Mouse (Mus musculus): ENCODE data around the gene Tpra1.
A peak's percentile ranks its signal among the peaks of the same experiment; 100 is the strongest.

The Tpra1 gene

GRCm38 (mm10) chr6:88901947-88902820 is at the start of gene Tpra1:
Gene Tpra1, plus strand, starts transcription at chr6:88902251.
- DNase-seq, result peak; percentile 94

GRCm38 (mm10) chr6:88854509-88854908 is 47.5 kb upstream of the Tpra1 start:
- no peak for DNase-seq

GRCm38 (mm10) chr6:88855636-88856035 is 46.4 kb upstream of the Tpra1 start:
- DNase-seq, result peak; percentile 53

GRCm38 (mm10) chr6:88857249-88857648 is 44.8 kb upstream of the Tpra1 start:
- no peak for DNase-seq

- DNase-seq, result no peak
Measured at GRCm38 (mm10) chr6:88857830-88858229, 44.2 kb upstream of the Tpra1 start.

GRCm38 (mm10) chr6:88858341-88858740 is 43.7 kb upstream of the Tpra1 start:
- no peak for DNase-seq

GRCm38 (mm10) chr6:88860914-88861313 is 41.1 kb upstream of the Tpra1 start:
- DNase-seq, result no peak

GRCm38 (mm10) chr6:88865704-88866103 is 36.3 kb upstream of the Tpra1 start:
- no peak for DNase-seq

- DNase-seq, result no peak
Measured at GRCm38 (mm10) chr6:88869459-88869858, 32.6 kb upstream of the Tpra1 start.

- peak; percentile 41 for DNase-seq
Measured at GRCm38 (mm10) chr6:88870594-88870993, 31.5 kb upstream of the Tpra1 start.

GRCm38 (mm10) chr6:88871546-88871945 is 30.5 kb upstream of the Tpra1 start:
- DNase-seq, result peak; percentile 67

- DNase-seq, result no peak
Measured at GRCm38 (mm10) chr6:88872811-88873210, 29.2 kb upstream of the Tpra1 start.

GRCm38 (mm10) chr6:88873965-88874867 is 27.8 kb upstream of the Tpra1 start:
- DNase-seq, result peak; percentile 42

GRCm38 (mm10) chr6:88874868-88875508 is 27.1 kb upstream of the Tpra1 start, which contains the start of gene Podxl2:
Gene Podxl2, minus strand, starts transcription at chr6:88875044.
- peak; percentile 88 for DNase-seq

- DNase-seq, result no peak
Measured at GRCm38 (mm10) chr6:88879471-88879870, 22.6 kb upstream of the Tpra1 start.

GRCm38 (mm10) chr6:88881334-88881733 is 20.7 kb upstream of the Tpra1 start:
- no peak for DNase-seq

GRCm38 (mm10) chr6:88884195-88884594 is 17.9 kb upstream of the Tpra1 start:
- DNase-seq, result no peak

- no peak for DNase-seq
Measured at GRCm38 (mm10) chr6:88884690-88885089, 17.4 kb upstream of the Tpra1 start.

GRCm38 (mm10) chr6:88885644-88886416 is 16.2 kb upstream of the Tpra1 start:
- DNase-seq, result no peak

GRCm38 (mm10) chr6:88886417-88886967 is 15.6 kb upstream of the Tpra1 start:
- no peak for DNase-seq

GRCm38 (mm10) chr6:88889410-88890042 is 12.5 kb upstream of the Tpra1 start:
- no peak for DNase-seq
